Mouse (Mus musculus) common myeloid progenitor, adult 5-6 weeks (primary cell): ENCODE data around the gene Clcn5. TPM values are rescaled to one million over a fixed set of nuclear protein-coding genes. Genes with fewer than 3 reads are reported as not detected.

Experiments used
- ATAC-seq: replicated peaks from 2 replicates; pipeline ENCODE4 v1.8.0; 2016; ENCODE audit warnings: low read depth, mild to moderate bottlenecking, moderate TSS enrichment, inconsistent platforms; ENCODE audit not compliant: poor library complexity, severe bottlenecking
- total RNA-seq: library from RNA; stranded (forward); fragments of 200-1000, 187-1606 nt; gene quantifications from 2 replicates; pipeline ENCODE4 v1.2.3, GENCODE M21; 2017

Clcn5 gene
- total RNA-seq, 1 experiment from 2014 or later, result 6.9 TPM

DNA sequence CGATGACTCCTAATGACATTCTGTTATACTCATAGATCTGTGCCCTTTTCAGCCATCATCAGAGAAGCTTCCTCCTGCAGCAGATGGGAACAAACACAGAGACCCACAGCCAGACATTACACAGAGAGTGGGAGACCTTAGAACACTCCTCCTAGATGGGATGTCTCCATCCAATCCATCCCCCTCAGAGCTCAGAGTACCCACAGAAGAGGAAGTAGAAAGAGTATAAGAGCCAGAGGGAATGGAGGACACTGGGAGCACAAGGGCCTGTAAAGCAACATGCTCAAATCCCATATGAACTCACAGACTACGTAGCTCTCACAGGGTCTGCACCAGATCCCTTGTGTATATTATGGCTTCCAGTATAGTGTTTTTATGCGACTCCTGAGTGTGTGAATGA is 115.6 kb downstream of the Clcn5 start:
- ATAC-seq, result peak; percentile 52; the same call in 1 of the 2 replicates

DNA sequence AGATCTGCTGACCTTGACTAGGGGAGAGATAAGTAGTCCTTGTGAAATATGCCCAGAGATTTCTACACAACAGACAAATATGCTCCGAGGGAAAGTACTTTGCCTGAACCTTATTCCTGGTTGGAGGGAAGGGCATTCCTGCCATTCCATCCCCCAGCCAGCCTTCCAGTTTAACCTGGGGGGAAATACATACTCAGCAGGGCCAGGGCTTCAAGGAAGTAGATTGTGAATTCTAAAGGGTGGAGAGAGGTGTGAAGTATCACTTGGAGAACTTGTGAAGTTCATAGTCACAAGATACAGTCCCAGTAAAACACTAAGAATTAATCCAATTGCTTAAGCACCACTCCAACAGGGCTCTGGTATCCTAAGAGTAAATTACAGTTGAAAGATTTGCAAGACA is 121.3 kb downstream of the Clcn5 start:
- no peak for ATAC-seq

DNA sequence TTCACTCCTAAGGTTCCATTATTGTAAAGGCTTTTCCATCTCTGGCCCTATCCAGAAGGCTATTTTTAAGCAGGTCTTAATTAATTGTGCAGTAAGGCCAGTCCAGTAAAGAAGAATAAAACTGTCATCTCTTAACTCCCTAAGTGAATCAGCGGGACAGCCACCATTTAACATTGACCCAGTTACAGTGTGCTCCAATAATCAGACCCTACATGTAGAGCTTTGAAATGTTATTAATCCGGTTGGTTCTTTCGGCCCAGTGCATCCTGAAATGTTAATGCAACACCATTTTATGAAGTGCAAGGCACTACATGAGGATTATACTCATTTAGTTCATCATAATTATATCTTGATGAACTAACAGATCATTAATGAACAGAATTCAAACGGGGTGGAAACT is 128.3 kb downstream of the Clcn5 start:
- no peak for ATAC-seq

DNA sequence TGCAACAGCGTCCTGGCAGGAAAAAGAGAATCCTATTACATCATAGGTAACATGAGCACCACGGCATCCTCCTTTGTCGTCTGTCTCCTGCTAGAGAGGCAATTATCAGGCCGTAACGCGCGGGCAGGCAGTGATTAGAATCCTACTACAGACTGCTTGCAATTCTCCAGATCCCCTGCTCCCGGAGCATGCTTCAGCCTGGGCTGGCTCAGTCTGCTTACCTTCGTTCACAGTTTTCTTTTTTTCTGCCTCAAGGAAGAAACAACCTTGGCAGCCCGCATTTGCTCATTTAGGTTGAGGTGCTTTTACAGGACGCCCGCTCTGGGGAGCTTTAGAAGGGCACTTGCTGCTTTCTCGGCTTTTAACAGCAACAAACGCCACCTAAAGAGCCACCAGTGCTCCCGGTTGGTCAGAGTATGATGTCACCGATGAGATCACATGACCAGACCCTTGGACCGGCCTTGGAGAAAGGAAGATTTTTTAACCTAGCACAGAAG is 130.8 kb downstream of the Clcn5 start:
- peak; percentile 36; the same call in 1 of the 2 replicates for ATAC-seq

DNA sequence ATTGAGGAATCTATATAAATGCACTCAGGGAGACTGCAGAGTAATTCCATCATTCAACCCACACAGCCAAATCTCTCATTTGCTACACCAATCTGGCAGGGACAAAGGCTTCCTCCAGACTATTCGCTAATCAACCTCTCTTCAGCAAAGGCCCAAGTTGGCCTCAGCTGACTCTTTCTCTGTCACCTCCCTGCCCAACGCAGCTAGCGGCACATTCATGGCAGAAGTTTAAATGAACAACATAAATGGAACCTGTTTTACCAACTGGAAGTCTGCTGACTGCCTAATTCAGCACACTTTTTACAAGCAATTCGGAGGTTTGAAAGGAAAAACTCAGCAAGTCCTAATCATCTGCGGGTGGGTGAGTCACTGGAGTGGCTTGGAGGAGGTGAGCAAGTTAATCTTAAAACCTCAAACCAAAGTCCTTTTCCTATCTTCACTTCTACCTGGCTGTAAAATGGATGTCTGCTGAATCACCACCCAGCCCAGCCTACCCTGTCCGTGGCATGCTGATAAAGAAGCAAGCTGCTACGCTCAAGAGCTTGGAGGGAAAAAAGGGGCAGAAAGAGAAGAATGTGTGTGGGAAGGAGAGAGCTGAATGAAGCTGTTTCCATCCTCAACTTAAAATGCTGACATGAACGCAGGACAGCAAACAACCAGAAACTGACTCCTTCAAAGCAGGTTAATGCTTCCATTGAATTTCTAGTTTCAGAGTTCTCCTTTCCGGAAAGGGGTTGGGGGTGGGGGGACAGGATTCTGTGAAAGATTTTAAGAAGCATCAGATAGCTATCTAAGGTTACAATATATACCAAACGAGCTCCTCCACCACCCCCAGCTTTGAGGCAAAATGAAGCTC is 131.5 kb downstream of the Clcn5 start:
- peak; percentile 32; the same call in 1 of the 2 replicates for ATAC-seq

DNA sequence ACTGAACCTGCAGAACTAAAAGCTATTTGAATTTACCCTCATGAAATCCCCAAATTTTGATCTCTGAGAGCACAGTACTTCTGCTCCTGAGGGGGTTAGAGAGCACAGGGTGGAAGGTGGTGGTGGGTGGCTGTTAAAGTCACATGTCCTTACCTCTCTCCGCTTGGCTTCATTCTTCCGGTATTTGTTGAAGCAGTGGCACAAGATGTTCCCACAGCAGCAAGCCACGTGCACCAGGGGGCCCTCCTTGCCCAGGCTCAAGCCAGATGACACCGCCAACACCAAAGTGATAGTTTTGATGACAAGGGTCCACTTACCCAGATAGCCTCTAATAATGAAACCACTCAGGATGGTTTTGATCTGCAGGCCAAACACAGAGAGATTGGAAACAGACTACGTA is 149.0 kb downstream of the Clcn5 start:
- ATAC-seq, result no peak

DNA sequence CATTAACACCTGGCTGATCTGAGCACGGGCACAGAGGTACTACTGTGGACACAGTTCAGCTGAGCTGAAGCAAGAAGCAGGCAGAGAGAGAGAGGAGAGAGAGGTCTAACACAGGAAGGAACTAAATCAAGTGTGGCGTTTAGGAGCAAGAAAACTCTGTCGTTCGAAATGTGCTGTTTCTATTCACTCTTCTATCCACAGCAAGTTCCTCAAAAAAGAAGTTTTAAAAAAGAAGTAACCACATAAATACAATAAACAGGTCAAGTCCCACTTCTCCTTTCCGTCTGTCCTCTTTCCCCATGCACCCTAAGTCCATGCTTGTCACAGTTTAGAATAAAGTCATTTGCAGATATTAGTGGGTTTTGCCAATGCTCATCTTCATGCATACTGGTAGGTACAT is 150.4 kb downstream of the Clcn5 start:
- ATAC-seq, result peak; percentile 79

DNA sequence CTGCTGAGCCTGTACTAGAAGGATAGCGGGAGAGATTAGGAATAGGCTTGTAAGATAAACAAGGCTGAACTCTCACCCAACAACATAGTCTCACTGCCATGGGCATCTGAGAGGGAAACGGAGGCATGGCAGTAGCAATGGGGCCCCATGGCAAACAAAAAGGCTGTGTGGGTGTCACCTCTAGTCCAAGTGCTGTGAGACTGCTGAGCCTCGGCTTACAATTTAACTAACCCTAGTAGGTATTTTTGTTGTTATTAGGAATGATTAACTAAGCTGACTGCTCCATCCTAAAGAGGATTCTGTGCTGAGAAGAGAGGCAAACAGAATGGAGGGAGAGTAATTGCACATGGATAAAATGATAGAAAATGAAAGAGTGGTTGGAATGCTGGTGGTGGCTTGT is 161.2 kb downstream of the Clcn5 start:
- ATAC-seq, result no peak

DNA sequence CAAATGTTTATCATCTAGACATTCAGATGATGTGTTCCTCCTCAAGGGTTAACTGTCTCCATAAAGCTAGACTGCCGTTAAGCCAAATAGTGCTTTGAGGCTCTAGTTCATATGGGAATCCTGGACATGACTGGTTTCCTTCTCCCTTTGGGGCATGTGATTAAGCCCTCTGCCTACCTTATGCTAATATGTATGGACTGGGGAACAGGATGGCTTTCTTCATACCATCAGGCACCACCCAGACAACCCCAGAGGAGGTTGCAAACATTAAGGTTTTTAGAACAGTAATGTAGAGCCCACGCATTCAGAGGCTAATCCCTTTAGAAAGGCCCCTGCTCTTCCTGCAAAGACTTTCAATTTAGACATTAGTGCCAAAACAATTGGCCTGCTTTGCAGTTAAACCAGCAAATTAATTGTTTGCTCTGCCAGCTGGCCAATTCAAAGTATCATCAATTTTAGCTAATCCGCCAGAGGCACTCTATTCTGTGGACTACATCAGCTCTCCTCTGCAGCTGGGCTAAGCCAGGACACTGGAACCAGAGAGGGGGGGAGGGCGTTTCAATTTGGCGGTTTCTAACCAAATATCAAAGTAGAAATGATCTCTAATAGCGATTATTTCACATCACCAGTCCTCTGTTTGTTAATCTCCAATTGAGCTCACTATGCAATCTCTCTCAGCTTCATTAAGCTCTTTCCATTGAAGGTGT is 163.0 kb downstream of the Clcn5 start:
- ATAC-seq, result no peak

DNA sequence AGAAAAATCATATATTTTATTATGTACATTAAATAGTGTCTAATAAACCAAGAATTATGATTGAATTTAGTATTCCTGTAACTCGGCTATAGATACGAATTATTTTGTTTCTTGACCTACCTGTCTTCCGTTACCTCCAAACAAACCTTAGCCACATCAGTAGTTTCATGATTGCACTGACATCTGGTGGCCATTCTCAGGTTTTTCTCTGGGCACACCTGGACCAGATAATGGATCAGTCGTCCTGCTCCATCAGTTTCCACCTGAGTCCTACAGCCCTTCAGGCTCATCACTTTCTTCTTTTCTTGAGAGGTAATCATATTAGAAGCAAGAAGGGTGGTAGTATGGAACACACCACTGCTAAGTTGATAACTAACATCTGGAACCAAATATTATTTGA is 169.0 kb downstream of the Clcn5 start:
- no peak for ATAC-seq

DNA sequence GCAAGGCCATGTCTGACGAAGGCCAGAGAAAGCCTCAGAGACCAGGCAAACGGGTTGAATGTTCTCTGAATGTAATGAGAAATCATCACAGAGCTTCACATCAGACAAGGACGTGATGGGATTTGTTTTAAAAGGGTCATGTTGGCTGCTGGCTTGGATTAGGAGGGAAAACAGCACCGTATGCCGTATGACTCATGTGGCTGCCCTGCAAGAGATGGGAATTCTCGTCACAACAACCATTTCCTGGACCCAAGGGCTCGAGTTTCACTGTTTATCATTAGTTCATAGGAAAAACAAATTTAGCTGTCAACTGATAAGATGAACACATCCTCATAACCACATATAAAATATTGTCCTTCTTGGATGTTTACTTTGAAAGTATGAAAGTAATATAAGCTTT is 173.0 kb downstream of the Clcn5 start:
- no peak for ATAC-seq

DNA sequence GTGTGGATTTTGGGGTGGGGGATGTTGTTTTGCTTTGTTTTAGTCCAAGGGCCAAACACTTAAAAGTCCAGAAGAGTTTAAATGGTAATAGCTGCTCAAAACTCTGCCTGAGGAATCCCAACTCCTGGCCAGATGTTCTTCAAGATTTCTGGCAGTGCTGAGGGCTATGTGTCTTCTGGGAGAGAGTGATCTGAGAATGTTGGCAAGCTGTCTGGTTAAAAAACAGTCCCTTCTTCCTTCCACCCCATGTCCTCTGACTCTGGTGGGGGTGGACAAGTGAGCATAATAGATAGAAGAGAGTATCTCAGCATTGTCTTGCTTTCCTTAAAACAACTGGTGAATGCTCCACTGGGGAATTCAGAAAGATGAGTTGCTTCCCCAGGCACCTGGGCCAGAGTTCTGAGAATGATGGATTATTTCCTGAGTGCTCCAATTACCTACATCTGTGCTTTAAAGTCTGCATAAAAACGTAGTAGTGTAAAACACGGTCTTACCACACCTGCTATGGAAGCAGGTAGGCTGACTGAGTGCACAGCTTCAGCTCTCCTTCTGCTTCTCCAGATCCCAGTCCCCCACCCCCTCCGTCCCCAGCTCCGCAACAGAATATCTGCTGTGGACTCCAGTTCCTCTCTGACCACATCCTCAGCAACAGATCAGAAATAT is 197.4 kb downstream of the Clcn5 start:
- ATAC-seq, result 0 out of 2 replicates have a peak, but pooled peaks have one; percentile 36

DNA sequence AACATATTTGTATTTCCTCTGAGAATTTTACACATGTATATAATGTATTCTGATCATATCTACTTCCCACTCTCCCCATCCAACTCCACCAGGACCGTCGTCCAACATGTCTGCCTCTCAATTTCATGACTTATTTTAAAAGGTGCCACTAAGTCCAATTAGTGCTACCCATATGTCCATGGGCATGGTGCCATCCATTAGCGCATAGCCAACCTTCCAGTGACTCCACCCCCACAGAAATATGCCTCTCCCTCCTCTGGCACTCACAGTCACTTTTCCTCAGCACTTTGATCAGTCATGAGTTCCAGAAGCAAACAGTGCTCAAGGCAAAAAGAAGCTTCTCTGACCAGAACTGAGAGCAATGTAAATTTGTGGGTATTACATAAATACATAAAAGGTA is 204.3 kb downstream of the Clcn5 start:
- no peak for ATAC-seq

Other genes starting within 250 kb of the Clcn5 start
- gene Usp27x, start 56.5 kb upstream of the Clcn5 start, total RNA-seq, result 0.37 and 0.63 TPM in 2 replicates